7 mouse cellular contexts compared by ENCODE assay signal in genomic region chr11:116980313-116980712, GRCm38 (mm10).
DNase-seq lines count a peak whose midpoint lies in the region; ATAC-seq and TF ChIP-seq lines count a peak whose summit lies in the region.

No protein-coding gene starts in this region.

- intact Hi-C loops in left cerebral cortex, postnatal 4 days (cut with DNase I): no loop called here
- intact Hi-C loops in left cerebral cortex, postnatal 25 days (cut with DNase I): no loop called here

- no peak overlapping the region for H3K9ac ChIP-seq in forebrain, embryonic 13.5 days
- H3K9ac ChIP-seq in kidney, postnatal 0 days (ENCODE audit: low read depth, low read length): no peak overlapping the region

- H3K9me3 ChIP-seq in forebrain, embryonic 13.5 days (replicated peaks): no peaks in the 10 kb centered on the region
- H3K9me3 ChIP-seq in kidney, postnatal 0 days (replicated peaks; ENCODE audit: low read length): no peaks in the 10 kb centered on the region

- H3K4me3 ChIP-seq in forebrain, embryonic 13.5 days: no peak overlapping the region
- H3K4me3 ChIP-seq in kidney, postnatal 0 days (replicated peaks; ENCODE audit: low read depth, low read length): no peak overlapping the region

- no peak overlapping the region for H3K4me2 ChIP-seq in forebrain, embryonic 13.5 days
- H3K4me2 ChIP-seq in kidney, postnatal 0 days (ENCODE audit: low read length): no peak overlapping the region

- H3K4me1 ChIP-seq in forebrain, embryonic 13.5 days: peaks cover 15% of the 10 kb centered on the region
- no peaks in the 10 kb centered on the region for H3K4me1 ChIP-seq in kidney, postnatal 0 days (replicated peaks; ENCODE audit: insufficient read depth, low read length)

- WGBS in forebrain, embryonic 13.5 days: 47% methylated on average over 5 of the region's 5 CpGs
- 21% methylated on average over 5 of the region's 5 CpGs for WGBS in kidney, postnatal 0 days

- H3K27ac ChIP-seq in forebrain, embryonic 13.5 days: peak overlapping the region; percentile 78
- no peak overlapping the region for H3K27ac ChIP-seq in kidney, postnatal 0 days

- DNase-seq in left cerebral cortex, postnatal 4 days: peak; percentile 51
- no peak for DNase-seq in left cerebral cortex, postnatal 25 days (ENCODE audit: low spot score in 2 of 2)
- DNase-seq in kidney, postnatal 0 days (ENCODE audit: low spot score): peak; percentile 44
- DNase-seq in retina, embryonic 14.5 days (ENCODE audit: low spot score): peak; percentile 38
- no peak for DNase-seq in urinary bladder, postnatal 4 days (ENCODE audit: low spot score in 2 of 2)
- DNase-seq in thymus, postnatal 25 days: no peak

- peak; percentile 29; the same call in 1 of the 2 replicates for ATAC-seq in forebrain, embryonic 13.5 days
- ATAC-seq in kidney, postnatal 0 days (replicated peaks; ENCODE audit: low FRiP score, low read depth): no peak

- no peak for TF ChIP-seq CTCF in kidney, postnatal 0 days (IDR thresholded peaks at IDR 0.05; ENCODE audit: low read depth)

- H3K36me3 ChIP-seq in forebrain, embryonic 13.5 days (ENCODE audit: poor library complexity, severe bottlenecking): peaks cover 86% of the 10 kb centered on the region
- no peaks in the 10 kb centered on the region for H3K36me3 ChIP-seq in kidney, postnatal 0 days (ENCODE audit: insufficient read depth, low read length)

- H3K27me3 ChIP-seq in forebrain, embryonic 13.5 days: no peaks in the 10 kb centered on the region
- H3K27me3 ChIP-seq in kidney, postnatal 0 days (ENCODE audit: insufficient read depth, low read length): no peaks in the 10 kb centered on the region

Comparison
In these comparisons a context has a peak if more than half of its experiments do, and no peak if none do; other contexts are left out.
1. DNase-seq: peak in left cerebral cortex, postnatal 4 days (single experiment), kidney, postnatal 0 days (single experiment) and retina, embryonic 14.5 days (single experiment); none in left cerebral cortex, postnatal 25 days (0 of 2), urinary bladder, postnatal 4 days (0 of 2) and thymus, postnatal 25 days (single experiment).